Mouse (Mus musculus) myocyte (in vitro differentiated cells): ENCODE measurements at regions not wholly inside any gene's neighbourhood (a gene's known extent, or its start where the extent isn't known, plus 50 kb on each side); places are given as distances from the start of the nearest gene placed in this dataset.

Experiments used
- H3K27me3 ChIP-seq: one replicate; pipeline ENCODE4 v1.6.1; 2011; ENCODE audit not compliant: control insufficient read depth, insufficient read depth, insufficient read length
- H3K36me3 ChIP-seq: one replicate; pipeline ENCODE4 v1.6.1; 2011; ENCODE audit not compliant: control insufficient read depth, insufficient read depth
- H3K4me2 ChIP-seq: one replicate; pipeline ENCODE4 v1.6.1; 2011; ENCODE audit warnings: low read depth, control low read depth
- H3K4me3 ChIP-seq: one replicate; pipeline ENCODE4 v1.5.1; 2011; ENCODE audit warnings: mild to moderate bottlenecking, control low read depth, moderate library complexity
- H3K79me2 ChIP-seq: one replicate; pipeline ENCODE4 v1.6.1; 2011; ENCODE audit not compliant: control insufficient read depth, insufficient read depth
- H3ac ChIP-seq: one replicate; pipeline ENCODE4 v1.6.1; 2011; ENCODE audit not compliant: control insufficient read depth, insufficient read length
- CEBPB ChIP-seq: IDR thresholded peaks from 2 replicates; pipeline ENCODE4 v1.6.1; 2011; ENCODE audit warnings: mild to moderate bottlenecking, moderate library complexity; ENCODE audit not compliant: poor library complexity, insufficient read depth, severe bottlenecking
- E2F4 ChIP-seq: IDR thresholded peaks from one replicate; pipeline ENCODE4 v1.6.1; 2011; ENCODE audit warnings: mild to moderate bottlenecking, control low read depth, moderate library complexity; ENCODE audit not compliant: insufficient read depth
- MAX ChIP-seq: IDR thresholded peaks from one replicate; pipeline ENCODE4 v1.6.1; 2011; ENCODE audit warnings: low read depth, mild to moderate bottlenecking, control low read depth
- MYOD1 ChIP-seq, 3 experiments: IDR thresholded peaks; one replicate each; pipeline ENCODE4 v1.6.1; 2011; ENCODE audit warnings: control low read depth in 2 of 3, low read depth in 2 of 3, mild to moderate bottlenecking in 2 of 3, moderate library complexity in 1 of 3; ENCODE audit not compliant: insufficient read length in 2 of 3, control insufficient read depth in 1 of 3
- MYOG ChIP-seq, 3 experiments: IDR thresholded peaks; one replicate each; pipeline ENCODE4 v1.6.1; 2011; ENCODE audit warnings: control low read depth in 2 of 3, low read depth in 2 of 3, mild to moderate bottlenecking in 2 of 3; ENCODE audit not compliant: insufficient read length in 2 of 3, control insufficient read depth in 1 of 3, insufficient read depth in 1 of 3
- POLR2A ChIP-seq: IDR thresholded peaks from one replicate; pipeline ENCODE4 v1.6.1; 2011; ENCODE audit warnings: low read depth, mild to moderate bottlenecking, control low read depth, moderate library complexity; ENCODE audit not compliant: insufficient read length
- POLR2AphosphoS2 ChIP-seq: IDR thresholded peaks from one replicate; pipeline ENCODE4 v1.6.1; 2011; ENCODE audit warnings: low read depth, control low read depth; ENCODE audit not compliant: insufficient read length
- REST ChIP-seq: IDR thresholded peaks from one replicate; pipeline ENCODE4 v1.6.1; 2011; ENCODE audit warnings: mild to moderate bottlenecking, control low read depth, moderate library complexity; ENCODE audit not compliant: insufficient read depth, insufficient read length
- SRF ChIP-seq: IDR thresholded peaks from one replicate; pipeline ENCODE4 v1.6.1; 2011; ENCODE audit warnings: low read depth; ENCODE audit not compliant: control insufficient read depth, insufficient read length
- TCF12 ChIP-seq: IDR thresholded peaks from one replicate; pipeline ENCODE4 v1.6.1; 2011; ENCODE audit warnings: mild to moderate bottlenecking, control low read depth; ENCODE audit not compliant: poor library complexity, insufficient read depth, severe bottlenecking
- TCF3 ChIP-seq: IDR thresholded peaks from one replicate; pipeline ENCODE4 v1.6.1; 2011; ENCODE audit warnings: low read depth, control low read depth; ENCODE audit not compliant: insufficient read length
- USF1 ChIP-seq: IDR thresholded peaks from one replicate; pipeline ENCODE4 v1.6.1; 2011; ENCODE audit warnings: low read depth, mild to moderate bottlenecking, control low read depth, moderate library complexity

DNA sequence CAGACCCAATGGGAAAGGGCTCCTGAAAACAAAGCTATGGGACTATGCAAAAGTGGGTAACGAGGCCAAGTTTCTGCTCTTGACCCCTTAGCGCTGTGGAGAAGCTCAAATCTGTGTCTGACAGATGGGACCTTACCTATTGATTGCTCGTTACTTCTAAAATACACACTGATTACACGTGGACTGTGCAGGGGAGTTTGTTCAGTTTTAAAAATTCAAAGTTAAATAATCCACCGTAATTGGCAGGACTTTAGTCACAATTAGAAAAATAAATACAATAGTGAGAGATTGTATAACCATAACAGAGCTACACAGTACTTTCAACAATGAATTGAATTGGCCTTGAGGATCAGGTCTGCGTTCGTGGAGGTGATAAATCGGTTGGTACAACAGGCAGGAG, 578.3 kb downstream of the Fam19a2 start:
- Histone ChIP-seq H3K36me3 (no peaks in the 10 kb centered on the region), H3K4me3 (no peak overlapping the region), H3K27me3 (no peaks in the 10 kb centered on the region), H3ac (no peak overlapping the region), H3K79me2 (no peaks in the 10 kb centered on the region), H3K4me2 (no peak overlapping the region)
- TF ChIP-seq MAX (no peak), CEBPB (no peak), MYOD1 (IDR thresholded peaks at IDR 0.05; ENCODE audit: control insufficient read depth in 1 of 3, insufficient read length in 2 of 3, low read depth in 2 of 3) (no peak), E2F4 (no peak), TCF12 (no peak), SRF (no peak), USF1 (no peak), POLR2A (no peak), MYOG (IDR thresholded peaks at IDR 0.05; ENCODE audit: control insufficient read depth in 1 of 3, insufficient read depth in 1 of 3, insufficient read length in 2 of 3, low read depth in 2 of 3) (no peak), REST (no peak), TCF3 (no peak), POLR2AphosphoS2 (no peak)

DNA sequence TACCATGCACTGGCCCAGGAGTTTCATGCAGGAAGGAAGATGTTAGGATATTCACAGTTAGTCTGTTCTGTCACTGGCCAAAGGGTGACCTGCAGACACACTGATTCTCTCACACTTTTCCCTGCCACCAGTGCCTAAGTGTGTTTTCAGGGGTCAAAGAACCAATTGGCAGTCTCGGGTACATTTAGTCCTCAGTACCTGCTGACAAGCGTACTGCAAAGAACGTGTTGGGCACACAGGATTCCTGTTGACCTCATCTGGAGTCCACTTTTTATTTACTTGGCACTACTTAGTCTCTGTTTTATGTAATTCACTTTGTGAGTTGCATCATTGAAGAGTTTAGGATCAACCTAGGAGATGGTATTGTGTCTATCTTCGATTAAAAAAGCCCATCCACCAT, 579.8 kb downstream of the Fam19a2 start:
- TF ChIP-seq POLR2AphosphoS2 (no peak), POLR2A (no peak), E2F4 (no peak), MYOG (IDR thresholded peaks at IDR 0.05; ENCODE audit: control insufficient read depth in 1 of 3, insufficient read depth in 1 of 3, insufficient read length in 2 of 3, low read depth in 2 of 3) (no peak), USF1 (no peak), REST (no peak), MYOD1 (IDR thresholded peaks at IDR 0.05; ENCODE audit: control insufficient read depth in 1 of 3, insufficient read length in 2 of 3, low read depth in 2 of 3) (no peak), CEBPB (no peak), TCF3 (no peak), MAX (no peak), SRF (no peak), TCF12 (no peak)
- H3K36me3 ChIP-seq: no peaks in the 10 kb centered on the region
- H3K4me3 ChIP-seq: no peak overlapping the region
- no peak overlapping the region for H3ac ChIP-seq
- H3K4me2 ChIP-seq: no peak overlapping the region
- H3K27me3 ChIP-seq: no peaks in the 10 kb centered on the region
- H3K79me2 ChIP-seq: no peaks in the 10 kb centered on the region

DNA sequence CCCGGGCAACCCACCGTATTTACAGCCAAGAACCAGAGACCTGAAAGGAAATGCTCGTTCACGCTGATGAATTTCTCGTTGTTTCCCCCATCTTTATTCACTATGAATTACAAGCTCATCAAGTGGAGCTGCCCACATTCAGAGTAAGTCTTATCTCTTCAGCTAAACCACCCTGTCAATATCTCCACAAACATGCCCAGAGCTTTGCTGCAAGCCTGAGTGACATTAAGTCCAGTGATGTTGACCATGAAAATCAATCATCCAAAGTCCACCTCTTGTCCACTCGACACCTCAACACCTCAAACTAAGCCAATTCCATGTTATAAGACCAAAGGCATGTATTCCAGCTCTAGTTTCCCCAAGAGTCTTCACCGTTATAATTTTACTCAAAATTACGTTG, 582.8 kb downstream of the Fam19a2 start:
- H3K4me3 ChIP-seq: no peak overlapping the region
- no peak overlapping the region for H3K4me2 ChIP-seq
- no peak overlapping the region for H3ac ChIP-seq
- H3K79me2 ChIP-seq: no peaks in the 10 kb centered on the region
- no peaks in the 10 kb centered on the region for H3K36me3 ChIP-seq
- TF ChIP-seq MYOD1 (IDR thresholded peaks at IDR 0.05; ENCODE audit: control insufficient read depth in 1 of 3, insufficient read length in 2 of 3, low read depth in 2 of 3) (no peak), MYOG (IDR thresholded peaks at IDR 0.05; ENCODE audit: control insufficient read depth in 1 of 3, insufficient read depth in 1 of 3, insufficient read length in 2 of 3, low read depth in 2 of 3) (no peak), POLR2A (no peak)
- no peaks in the 10 kb centered on the region for H3K27me3 ChIP-seq

DNA sequence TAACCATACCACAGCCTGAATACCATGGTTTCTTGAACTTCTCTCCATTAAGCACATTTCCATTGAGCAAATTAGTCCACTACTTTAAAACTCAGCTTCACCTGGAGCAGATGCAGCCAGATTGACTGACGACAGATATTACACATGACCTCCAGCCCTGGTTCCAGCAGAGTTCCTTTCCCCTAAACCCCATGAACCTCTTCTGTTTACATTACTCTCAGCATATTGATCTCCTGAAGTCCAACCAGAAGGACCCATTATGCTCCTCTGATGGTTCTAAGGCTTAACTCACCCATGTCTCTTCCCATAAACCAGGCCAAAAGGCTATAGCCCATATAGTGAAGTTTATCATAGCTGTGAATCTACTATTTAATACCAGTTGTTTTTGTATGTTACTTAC, 584.8 kb downstream of the Fam19a2 start:
- Histone ChIP-seq H3ac (no peak overlapping the region), H3K4me3 (no peak overlapping the region), H3K4me2 (peak overlapping the region; percentile 56), H3K36me3 (no peaks in the 10 kb centered on the region), H3K79me2 (no peaks in the 10 kb centered on the region), H3K27me3 (no peaks in the 10 kb centered on the region)
- TF ChIP-seq POLR2A (no peak), POLR2AphosphoS2 (no peak), USF1 (no peak), CEBPB (no peak), MYOD1 (IDR thresholded peaks at IDR 0.05; ENCODE audit: control insufficient read depth in 1 of 3, insufficient read length in 2 of 3, low read depth in 2 of 3) (no peak), SRF (no peak), REST (no peak), MYOG (IDR thresholded peaks at IDR 0.05; ENCODE audit: control insufficient read depth in 1 of 3, insufficient read depth in 1 of 3, insufficient read length in 2 of 3, low read depth in 2 of 3) (no peak), MAX (no peak), E2F4 (no peak), TCF12 (no peak), TCF3 (no peak)

DNA sequence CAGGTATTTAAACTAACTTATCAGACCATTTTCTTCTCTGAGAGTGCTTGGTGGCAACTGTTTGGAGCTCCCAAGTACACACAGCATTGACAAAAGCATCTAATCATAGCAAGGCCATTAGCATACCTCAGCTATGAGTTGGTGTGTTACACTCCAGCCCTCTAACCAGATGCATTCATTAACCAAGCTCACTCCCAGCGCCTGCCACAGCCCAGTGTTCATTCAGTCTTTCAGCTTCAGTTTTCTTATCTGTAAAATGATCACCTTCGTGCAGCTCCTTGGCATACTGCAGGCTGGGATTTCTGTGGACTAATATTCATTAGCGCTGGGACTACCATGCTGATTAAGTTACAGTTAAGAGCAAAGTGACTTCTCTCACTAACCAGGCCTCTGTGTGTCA, 611.7 kb downstream of the Fam19a2 start:
- TF ChIP-seq MAX (no peak), USF1 (no peak), POLR2AphosphoS2 (no peak), TCF12 (no peak), E2F4 (no peak), SRF (no peak)
- Histone ChIP-seq H3K36me3 (no peaks in the 10 kb centered on the region), H3K27me3 (no peaks in the 10 kb centered on the region), H3K4me3 (no peak overlapping the region), H3K79me2 (no peaks in the 10 kb centered on the region), H3K4me2 (no peak overlapping the region), H3ac (no peak overlapping the region)
